Mouse (Mus musculus): ENCODE measurements at regions not wholly inside any gene's neighbourhood (a gene's known extent, or its start where the extent isn't known, plus 50 kb on each side); places are given as distances from the start of the nearest gene placed in this dataset.

DNA sequence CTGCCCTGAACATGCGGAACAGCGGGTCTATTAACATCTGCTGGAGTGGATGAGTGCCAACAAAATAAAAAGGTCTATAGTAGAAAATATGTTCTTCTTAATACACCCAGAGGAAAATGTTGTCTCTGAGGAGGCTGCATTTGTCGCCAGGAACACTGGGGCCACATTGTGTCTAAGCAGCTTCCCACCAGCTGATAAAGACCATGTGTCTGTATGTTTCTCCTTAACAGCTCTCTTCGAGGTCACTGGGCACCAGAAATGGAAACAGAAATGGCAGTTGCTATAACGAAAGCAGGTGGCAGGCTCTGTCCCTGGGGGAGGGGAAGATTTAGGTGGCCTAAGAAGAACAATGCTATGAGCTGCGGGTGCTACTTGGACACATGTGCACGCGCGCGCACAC lies 159.4 kb downstream of the Ly86 start:
- TF ChIP-seq CTCF (IDR thresholded peaks at IDR 0.05; ENCODE audit: borderline replicate concordance, insufficient read depth, low read length) (no peak), POLR2A (IDR thresholded peaks at IDR 0.05; ENCODE audit: low read depth, low read length) (no peak)

All from embryonic fibroblast, embryonic 13.5 days (primary cell).